Comparison of ENCODE assay signal across 15 mouse cellular contexts in genomic region chr7:28309737-28310136, GRCm38 (mm10). TPM values are rescaled to one million over a fixed set of nuclear protein-coding genes. Genes with fewer than 3 reads are reported as not detected.
A peak's percentile ranks its signal among the peaks of the same experiment; 100 is the strongest.
DNase-seq lines count a peak whose midpoint lies in the region; ATAC-seq lines count a peak whose summit lies in the region.
"Had no signal": no experiment of that assay in that cellular context is flagged by ENCODE, and none has a peak within 500 bp of the region (broad histone marks: within the 10 kb centered on the region; RNA-seq: fewer than 3 reads in every experiment).

No protein-coding gene starts in this region.

- peaks cover 7% of the 10 kb centered on the region for H3K4me1 ChIP-seq in heart, embryonic 11.5 days (ENCODE audit: control insufficient read depth, insufficient read depth, low read length)
- peaks cover 11% of the 10 kb centered on the region for H3K4me1 ChIP-seq in heart, embryonic 12.5 days (replicated peaks)
- peaks cover 25% of the 10 kb centered on the region for H3K4me1 ChIP-seq in neural tube, embryonic 15.5 days
- H3K4me1 ChIP-seq in midbrain, embryonic 13.5 days (replicated peaks) = peaks cover 32% of the 10 kb centered on the region

- peaks cover 44% of the 10 kb centered on the region for H3K36me3 ChIP-seq in heart, embryonic 11.5 days (ENCODE audit: control insufficient read depth, insufficient read depth, low read length)
- H3K36me3 ChIP-seq in heart, embryonic 12.5 days = peaks cover 66% of the 10 kb centered on the region
- H3K36me3 ChIP-seq in neural tube, embryonic 15.5 days = peaks cover 58% of the 10 kb centered on the region
- peaks cover 63% of the 10 kb centered on the region for H3K36me3 ChIP-seq in midbrain, embryonic 13.5 days

- H3K27ac ChIP-seq in heart, embryonic 11.5 days (ENCODE audit: low read depth, low read length) = no peak overlapping the region
- no peak overlapping the region for H3K27ac ChIP-seq in heart, embryonic 12.5 days (ENCODE audit: poor library complexity, severe bottlenecking)
- no peak overlapping the region for H3K27ac ChIP-seq in neural tube, embryonic 15.5 days (replicated peaks)
- H3K27ac ChIP-seq in midbrain, embryonic 13.5 days = peak overlapping the region; percentile 39; the same call in 1 of the 2 replicates
- H3K27ac ChIP-seq: heart, embryonic 13.5 days; stomach, embryonic 15.5 days had no signal

- no peak overlapping the region for H3K4me3 ChIP-seq in heart, embryonic 11.5 days (ENCODE audit: low read depth, low read length)
- no peak overlapping the region for H3K4me3 ChIP-seq in heart, embryonic 12.5 days
- H3K4me3 ChIP-seq in neural tube, embryonic 15.5 days (replicated peaks) = no peak overlapping the region
- H3K4me3 ChIP-seq in midbrain, embryonic 13.5 days (replicated peaks) = 0 out of 2 replicates have a peak overlapping the region, but pooled peaks have one; percentile 85
- H3K4me3 ChIP-seq: stomach, embryonic 15.5 days had no signal

- no peak overlapping the region for H3K4me2 ChIP-seq in heart, embryonic 11.5 days
- H3K4me2 ChIP-seq in heart, embryonic 12.5 days = no peak overlapping the region
- H3K4me2 ChIP-seq in neural tube, embryonic 15.5 days = no peak overlapping the region
- H3K4me2 ChIP-seq in midbrain, embryonic 13.5 days (replicated peaks) = peak overlapping the region; percentile 92
- H3K4me2 ChIP-seq: stomach, embryonic 15.5 days had no signal

- H3K9me3 ChIP-seq in heart, embryonic 11.5 days (replicated peaks; ENCODE audit: control insufficient read depth, low read length) = no peaks in the 10 kb centered on the region
- no peaks in the 10 kb centered on the region for H3K9me3 ChIP-seq in heart, embryonic 12.5 days (replicated peaks)
- no peaks in the 10 kb centered on the region for H3K9me3 ChIP-seq in neural tube, embryonic 15.5 days (replicated peaks)
- H3K9me3 ChIP-seq in midbrain, embryonic 13.5 days = no peaks in the 10 kb centered on the region
- H3K9me3 ChIP-seq: heart, embryonic 13.5 days; stomach, embryonic 15.5 days had no signal

- 61% methylated on average over 9 of the region's 9 CpGs for WGBS in heart, embryonic 11.5 days (ENCODE audit: insufficient replicate concordance)
- 64% methylated on average over 9 of the region's 9 CpGs for WGBS in heart, embryonic 12.5 days
- WGBS in neural tube, embryonic 15.5 days = 35% methylated on average over 9 of the region's 9 CpGs
- WGBS in midbrain, embryonic 13.5 days = 48% methylated on average over 9 of the region's 9 CpGs

- H3K27me3 ChIP-seq in heart, embryonic 11.5 days (ENCODE audit: control insufficient read depth, insufficient read depth, low read length) = no peaks in the 10 kb centered on the region
- no peaks in the 10 kb centered on the region for H3K27me3 ChIP-seq in heart, embryonic 12.5 days (replicated peaks)
- H3K27me3 ChIP-seq in neural tube, embryonic 15.5 days (replicated peaks) = no peaks in the 10 kb centered on the region
- H3K27me3 ChIP-seq in midbrain, embryonic 13.5 days = no peaks in the 10 kb centered on the region
- H3K27me3 ChIP-seq: heart, embryonic 13.5 days; stomach, embryonic 15.5 days had no signal

- ATAC-seq in heart, embryonic 11.5 days (replicated peaks; ENCODE audit: insufficient number of reproducible peaks, low FRiP score, low TSS enrichment) = no peak
- ATAC-seq in heart, embryonic 12.5 days (ENCODE audit: insufficient number of reproducible peaks, low FRiP score) = no peak
- ATAC-seq in neural tube, embryonic 15.5 days (ENCODE audit: low FRiP score) = no peak
- ATAC-seq in midbrain, embryonic 13.5 days = no peak
- ATAC-seq: CD4-positive, CD25-positive, alpha-beta regulatory T cell, adult 4 months had no signal

- 0 out of 2 replicates have a peak overlapping the region, but pooled peaks have one; percentile 22 for H3K9ac ChIP-seq in heart, embryonic 11.5 days (ENCODE audit: low read depth, low read length)
- no peak overlapping the region for H3K9ac ChIP-seq in heart, embryonic 12.5 days
- no peak overlapping the region for H3K9ac ChIP-seq in neural tube, embryonic 15.5 days (replicated peaks)
- 0 out of 2 replicates have a peak overlapping the region, but pooled peaks have one; percentile 14 for H3K9ac ChIP-seq in midbrain, embryonic 13.5 days (replicated peaks)
- H3K9ac ChIP-seq: heart, embryonic 13.5 days; stomach, embryonic 15.5 days had no signal

- peak; percentile 30 for DNase-seq in neural tube, embryonic 10.5 days (ENCODE audit: extremely low spot score, low spot score)
- no peak for DNase-seq in gastrocnemius, adult 18-20 months (ENCODE audit: low spot score)
- DNase-seq in right cerebral cortex, postnatal 36 days (ENCODE audit: low spot score in 2 of 2) = no peak
- DNase-seq: gastrocnemius, postnatal 14 days; kidney, adult 9 months; thymus, postnatal 14 days had no signal

RNA-seq across cellular contexts. Expression of gene Timm50, which starts 2.1 kb away (rescaled TPM):
- 139 and 141 TPM in 2 replicates for polyA plus RNA-seq in heart, embryonic 11.5 days (2014; fragmentation: Nextera tagmentation; extraction: Ambion mirVana)
- 133 and 136 TPM in 2 replicates for polyA plus RNA-seq in heart, embryonic 12.5 days (2016; fragmentation: Nextera tagmentation; extraction: Ambion mirVana)
- 125 and 136 TPM in 2 replicates for polyA plus RNA-seq in neural tube, embryonic 15.5 days (2015; fragmentation: Nextera tagmentation; extraction: Ambion mirVana)
- 153 TPM in 2 replicates for polyA plus RNA-seq in midbrain, embryonic 13.5 days (2015; fragmentation: Nextera tagmentation; extraction: Ambion mirVana)
- 10 to 100 TPM; 40.4 to 48.4 TPM for total RNA-seq in gastrocnemius, adult 18-20 months (2021)

RNA-seq across cellular contexts. Expression of gene Dll3, which starts 7.7 kb away (rescaled TPM):
- polyA plus RNA-seq in heart, embryonic 11.5 days (2014; fragmentation: Nextera tagmentation; extraction: Ambion mirVana) = 0.24 and 0.43 TPM in 2 replicates
- 0.26 TPM in 1 of 2 replicates, not detected in the other for polyA plus RNA-seq in heart, embryonic 12.5 days (2016; fragmentation: Nextera tagmentation; extraction: Ambion mirVana)
- polyA plus RNA-seq in neural tube, embryonic 15.5 days (2015; fragmentation: Nextera tagmentation; extraction: Ambion mirVana) = 18.6 and 19.8 TPM in 2 replicates
- polyA plus RNA-seq in midbrain, embryonic 13.5 days (2015; fragmentation: Nextera tagmentation; extraction: Ambion mirVana) = 29.3 and 41.5 TPM in 2 replicates
- not detected for total RNA-seq in gastrocnemius, adult 18-20 months (2021)
- total RNA-seq: gastrocnemius, postnatal 14 days; hematopoietic stem cell, adult 5-6 weeks had no signal
- polyA plus RNA-seq: CD4-positive, CD25-positive, alpha-beta regulatory T cell, adult 4 months; liver, embryonic 16.5 days had no signal

RNA-seq across cellular contexts. Expression of gene Selenov, which starts 18.8 kb away (rescaled TPM):
- polyA plus RNA-seq in heart, embryonic 11.5 days (2014; fragmentation: Nextera tagmentation; extraction: Ambion mirVana) = not detected in 2 replicates
- not detected in 2 replicates for polyA plus RNA-seq in heart, embryonic 12.5 days (2016; fragmentation: Nextera tagmentation; extraction: Ambion mirVana)
- 1.8 and 2.4 TPM in 2 replicates for polyA plus RNA-seq in neural tube, embryonic 15.5 days (2015; fragmentation: Nextera tagmentation; extraction: Ambion mirVana)
- polyA plus RNA-seq in midbrain, embryonic 13.5 days (2015; fragmentation: Nextera tagmentation; extraction: Ambion mirVana) = 0.44 and 1.00 TPM in 2 replicates
- total RNA-seq in gastrocnemius, adult 18-20 months (2021) = not detected
- total RNA-seq: gastrocnemius, postnatal 14 days; hematopoietic stem cell, adult 5-6 weeks had no signal
- polyA plus RNA-seq: CD4-positive, CD25-positive, alpha-beta regulatory T cell, adult 4 months; heart, embryonic 13.5 days; liver, embryonic 16.5 days had no signal

RNA-seq across cellular contexts. Expression of gene Supt5, which starts 28.8 kb away (rescaled TPM):
- polyA plus RNA-seq in heart, embryonic 11.5 days (2014; fragmentation: Nextera tagmentation; extraction: Ambion mirVana) = 55.2 and 60.3 TPM in 2 replicates
- polyA plus RNA-seq in heart, embryonic 12.5 days (2016; fragmentation: Nextera tagmentation; extraction: Ambion mirVana) = 73.4 and 76.7 TPM in 2 replicates
- 92.8 and 101 TPM in 2 replicates for polyA plus RNA-seq in neural tube, embryonic 15.5 days (2015; fragmentation: Nextera tagmentation; extraction: Ambion mirVana)
- 98.8 and 99.2 TPM in 2 replicates for polyA plus RNA-seq in midbrain, embryonic 13.5 days (2015; fragmentation: Nextera tagmentation; extraction: Ambion mirVana)
- total RNA-seq in gastrocnemius, adult 18-20 months (2021) = 10 to 100 TPM; 66.9 to 67.5 TPM

RNA-seq across cellular contexts. Expression of gene Eid2b, which starts 32.2 kb away (rescaled TPM):
- polyA plus RNA-seq in heart, embryonic 11.5 days (2014; fragmentation: Nextera tagmentation; extraction: Ambion mirVana) = 6.3 and 8.1 TPM in 2 replicates
- polyA plus RNA-seq in heart, embryonic 12.5 days (2016; fragmentation: Nextera tagmentation; extraction: Ambion mirVana) = 8.2 and 8.8 TPM in 2 replicates
- polyA plus RNA-seq in neural tube, embryonic 15.5 days (2015; fragmentation: Nextera tagmentation; extraction: Ambion mirVana) = 33.5 and 37.7 TPM in 2 replicates
- 36.7 and 41.4 TPM in 2 replicates for polyA plus RNA-seq in midbrain, embryonic 13.5 days (2015; fragmentation: Nextera tagmentation; extraction: Ambion mirVana)
- 1 to 10 TPM; 6.3 to 6.9 TPM for total RNA-seq in gastrocnemius, adult 18-20 months (2021)

Comparison
In these comparisons a context has a peak if more than half of its experiments do, and no peak if none do; other contexts are left out.
1. H3K9ac ChIP-seq: peak in heart, embryonic 11.5 days (single experiment) and midbrain, embryonic 13.5 days (single experiment); none in heart, embryonic 12.5 days (single experiment) and neural tube, embryonic 15.5 days (single experiment).
2. RNA of gene Dll3, which starts 7.7 kb away (polyA plus RNA-seq): 29.3 to 41.5 TPM in midbrain, embryonic 13.5 days and 18.6 to 19.8 TPM in neural tube, embryonic 15.5 days; 0.24 to 0.43 TPM in heart, embryonic 11.5 days and 0.26 TPM in heart, embryonic 12.5 days; every median in the first group is over 10 times any median in the second.